Mouse (Mus musculus) embryo, embryonic 10 days (tissue): Measurements from ENCODE around the gene Dnaja1.
A peak's percentile ranks its signal among the peaks of the same experiment; 100 is the strongest.

Source experiments
- DNase-seq: peaks from one replicate; pipeline ENCODE4 v3.0.0-alpha.2; 2015; ENCODE audit warnings: low spot score

The Dnaja1 gene

DNA sequence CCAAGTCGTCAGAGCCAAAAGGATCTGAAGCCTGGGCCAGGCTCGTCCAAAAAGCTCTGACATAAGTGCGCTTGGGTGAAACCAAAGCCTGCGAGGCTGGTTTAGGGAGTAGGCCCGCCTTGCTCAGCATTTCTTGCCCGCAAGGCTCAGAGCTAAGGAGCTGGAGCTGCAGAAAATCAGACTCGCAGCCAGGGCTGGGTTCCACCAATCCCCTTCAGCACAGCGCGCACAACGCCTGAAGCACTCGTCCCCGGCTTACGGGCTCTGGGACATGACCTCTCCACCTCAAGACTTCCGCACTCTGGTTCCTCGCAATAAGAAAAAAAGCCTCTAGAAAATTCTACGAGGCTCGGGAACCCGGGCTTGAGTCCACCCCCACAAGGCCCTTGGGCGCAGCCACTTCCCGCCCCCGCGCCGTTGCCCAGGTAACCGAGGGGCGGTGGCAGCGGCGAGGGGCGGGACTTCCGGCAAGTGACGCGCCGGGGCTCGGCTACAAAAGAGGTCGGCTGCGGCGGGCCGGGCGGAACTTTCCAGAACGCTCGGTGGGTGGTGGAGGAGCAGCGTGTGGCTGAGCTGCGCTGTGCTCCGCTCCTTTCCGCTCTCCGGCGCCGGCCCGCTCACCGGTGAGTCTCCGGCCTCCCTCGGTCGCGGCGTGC is at the start of gene Dnaja1:
TSS of gene Dnaja1 (plus strand) at position 140 of the 656 bp plus-strand sequence.
- DNase-seq, result peak; percentile 92

GRCm38 (mm10) chr4:40673526-40673925 is 48.4 kb upstream of the Dnaja1 start:
- DNase-seq, result no peak

DNA sequence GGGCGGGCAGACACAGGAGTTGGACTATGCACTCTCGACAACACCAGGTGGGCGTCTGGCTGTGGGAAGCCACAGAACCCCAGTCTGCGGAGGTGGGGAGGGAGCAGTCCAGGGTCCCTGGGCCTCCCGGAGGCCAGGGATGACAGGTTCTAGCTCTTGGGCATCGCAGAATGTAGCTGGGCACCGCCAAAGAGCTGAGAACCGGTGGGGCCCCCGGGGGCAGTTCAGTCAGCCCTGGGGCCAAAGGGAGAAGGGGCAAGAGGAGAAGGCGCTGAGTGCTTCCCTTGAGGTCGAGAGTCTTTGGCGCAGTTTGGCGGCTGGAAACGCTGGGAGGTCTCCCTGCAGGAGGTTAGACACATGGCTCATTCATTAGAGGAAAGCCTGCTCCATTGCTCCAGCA is 45.6 kb upstream of the Dnaja1 start:
- DNase-seq, result no peak

GRCm38 (mm10) chr4:40677132-40677531 is 44.8 kb upstream of the Dnaja1 start:
- DNase-seq, result peak; percentile 55

DNA sequence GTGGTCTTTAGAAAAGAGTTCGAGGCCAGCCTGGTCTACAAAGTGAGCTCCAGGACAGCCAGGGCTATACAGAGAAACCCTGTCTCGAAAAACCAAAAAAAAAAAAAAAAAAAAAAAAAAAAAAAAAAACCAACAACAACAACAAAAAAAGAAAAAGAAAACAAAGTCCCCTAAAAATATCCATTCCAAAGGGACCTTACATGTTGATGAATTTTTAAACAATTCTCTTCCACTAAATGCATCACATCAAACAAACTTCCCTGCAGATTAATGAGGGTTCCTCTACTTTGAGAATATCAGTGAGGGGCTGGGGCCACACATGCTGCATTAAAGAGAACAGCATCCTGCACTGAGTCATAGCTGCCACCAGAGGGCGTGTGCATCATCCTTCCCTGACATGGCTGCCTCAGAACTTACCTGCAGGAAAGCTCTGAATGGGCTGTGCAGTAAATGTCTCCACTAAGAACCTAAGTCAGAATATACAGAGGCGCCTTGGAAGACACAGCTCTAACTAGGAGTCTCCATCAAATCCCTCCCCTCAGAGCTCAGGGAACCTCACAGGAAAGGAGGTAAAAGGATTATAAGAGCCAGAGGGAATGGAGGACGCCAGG is 41.6 kb upstream of the Dnaja1 start:
- peak; percentile 88 for DNase-seq

- DNase-seq, result peak; percentile 55
Observed at GRCm38 (mm10) chr4:40681908-40682307, 40.0 kb upstream of the Dnaja1 start.

GRCm38 (mm10) chr4:40682359-40682758 is 39.6 kb upstream of the Dnaja1 start:
- DNase-seq, result no peak

- DNase-seq, result no peak
Observed at GRCm38 (mm10) chr4:40683306-40683705, 38.6 kb upstream of the Dnaja1 start.

GRCm38 (mm10) chr4:40691100-40691499 is 30.9 kb upstream of the Dnaja1 start:
- no peak for DNase-seq

- DNase-seq, result no peak
Observed at GRCm38 (mm10) chr4:40697059-40697458, 24.9 kb upstream of the Dnaja1 start.

GRCm38 (mm10) chr4:40700216-40700615 is 21.7 kb upstream of the Dnaja1 start:
- DNase-seq, result no peak

DNA sequence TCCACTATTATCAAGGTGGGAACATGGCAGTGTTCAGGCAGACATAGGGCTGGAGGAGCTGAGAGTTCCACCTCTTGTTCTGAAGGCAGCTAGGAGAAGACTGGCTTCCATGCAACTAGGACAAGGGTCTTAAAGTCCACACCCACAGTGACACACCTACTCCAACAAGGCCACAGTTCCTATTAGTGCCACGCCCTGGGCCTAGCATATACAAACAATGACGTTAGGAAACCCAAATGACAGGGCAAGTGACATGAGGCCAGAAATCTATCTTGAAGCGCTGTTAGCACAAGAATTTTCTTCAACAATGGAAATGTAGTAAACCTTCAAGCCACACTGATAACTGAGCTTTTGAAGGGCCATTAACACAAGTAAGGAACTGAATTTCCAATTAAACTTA is 20.2 kb upstream of the Dnaja1 start:
- DNase-seq, result no peak

GRCm38 (mm10) chr4:40702797-40703709 is 18.9 kb upstream of the Dnaja1 start, which contains the start of gene Aptx:
Gene Aptx, minus strand, starts transcription at chr4:40703194.
- peak; percentile 98 for DNase-seq

DNA sequence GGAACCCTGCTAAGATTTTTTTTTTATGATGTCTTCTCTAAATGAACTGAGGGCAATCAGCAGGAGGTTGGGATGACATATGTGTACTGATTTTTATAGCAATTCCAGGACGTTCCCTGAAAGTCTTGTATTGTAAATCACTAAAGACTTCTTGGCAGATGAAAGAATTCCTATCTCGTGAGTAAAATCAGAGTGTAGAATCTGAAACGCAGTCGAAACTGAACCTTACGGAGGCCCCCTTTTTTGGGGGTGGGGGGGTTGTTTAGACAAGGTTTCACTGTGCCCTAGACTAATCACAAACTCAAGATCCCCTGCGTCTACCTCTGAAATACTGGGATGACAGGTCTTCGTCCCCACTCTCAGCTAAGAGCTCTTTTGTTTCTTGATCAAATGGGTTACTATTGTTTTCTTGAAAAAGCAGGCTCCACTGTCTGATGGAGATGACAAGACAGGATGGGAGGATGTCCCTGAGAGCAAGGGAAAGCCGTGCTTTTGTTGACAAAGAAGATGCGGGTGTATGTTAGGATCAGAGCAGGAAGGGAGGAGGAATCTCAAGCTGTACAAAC is 18.2 kb upstream of the Dnaja1 start:
- DNase-seq, result no peak

GRCm38 (mm10) chr4:40717141-40717540 is 4.8 kb upstream of the Dnaja1 start:
- no peak for DNase-seq

GRCm38 (mm10) chr4:40720910-40721309 is 1.0 kb upstream of the Dnaja1 start:
- no peak for DNase-seq

- peak; percentile 76 for DNase-seq
Observed at GRCm38 (mm10) chr4:40722687-40723460, 924 bp downstream of the Dnaja1 start.

DNA sequence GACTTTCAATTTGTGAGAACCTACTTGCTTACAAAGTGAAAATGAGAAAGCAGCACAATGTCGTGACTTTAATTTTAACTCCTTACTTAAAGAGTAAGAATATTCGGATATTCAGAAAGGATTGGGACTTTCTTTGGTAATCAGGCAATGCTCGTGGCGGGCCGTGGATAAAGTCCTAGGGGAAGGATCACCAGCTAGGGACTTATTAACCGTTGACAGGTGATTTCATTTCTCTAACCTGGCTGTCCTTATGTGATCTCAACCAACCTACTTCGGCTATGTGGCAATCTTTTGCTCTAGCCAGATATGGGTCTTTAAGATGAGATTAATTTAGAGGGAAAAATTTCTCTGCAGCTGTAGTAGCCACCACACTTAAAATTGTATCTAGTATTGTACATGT is 3.2 kb downstream of the Dnaja1 start:
- DNase-seq, result no peak

GRCm38 (mm10) chr4:40725554-40725953 is 3.6 kb downstream of the Dnaja1 start:
- DNase-seq, result no peak

- no peak for DNase-seq
Observed at GRCm38 (mm10) chr4:40727247-40727646, 5.3 kb downstream of the Dnaja1 start.

- DNase-seq, result no peak
Observed at GRCm38 (mm10) chr4:40731262-40731661, 9.3 kb downstream of the Dnaja1 start.

GRCm38 (mm10) chr4:40735351-40735750 is 13.4 kb downstream of the Dnaja1 start:
- DNase-seq, result no peak
